Mouse (Mus musculus) limb, embryonic 11.5 days (tissue): Measurements from ENCODE around the gene Ppfia3. TPM values are rescaled to one million over a fixed set of nuclear protein-coding genes. Genes with fewer than 3 reads are reported as not detected.

Experiments
- ATAC-seq: fragments of 200-750 bp; cut with Nextera tagmentation; 2 replicates; pipeline ENCODE4 v1.8.0; 2017; ENCODE audit warnings: low read depth; ENCODE audit not compliant: insufficient number of reproducible peaks, low FRiP score, low TSS enrichment
- DNase-seq: peaks from one replicate; pipeline ENCODE4 v3.0.0-alpha.2; 2015; ENCODE audit warnings: low spot score
- H3K27ac ChIP-seq: fragments of 300-500 bp; sonication (generic); replicated peaks from 2 replicates; pipeline ENCODE4 v1.5.1; 2014; ENCODE audit warnings: low read depth, mild to moderate bottlenecking, low read length
- H3K27me3 ChIP-seq: fragments of 300-500 bp; sonication (generic); 2 replicates; pipeline ENCODE4 v1.6.1; 2014; ENCODE audit warnings: mild to moderate bottlenecking, low read length, mixed read lengths; ENCODE audit not compliant: control insufficient read depth, insufficient read depth
- H3K36me3 ChIP-seq: fragments of 300-500 bp; sonication (generic); 2 replicates; pipeline ENCODE4 v1.6.1; 2014; ENCODE audit warnings: mild to moderate bottlenecking, low read length, moderate library complexity, mixed read lengths; ENCODE audit not compliant: control insufficient read depth, insufficient read depth
- H3K4me1 ChIP-seq: fragments of 300-500 bp; sonication (generic); 2 replicates; pipeline ENCODE4 v1.6.1; 2014; ENCODE audit warnings: low read length, mixed read lengths; ENCODE audit not compliant: control insufficient read depth, insufficient read depth
- H3K4me2 ChIP-seq: fragments of 300-500 bp; sonication (generic); 2 replicates; pipeline ENCODE4 v1.6.1; 2014; ENCODE audit warnings: low read depth, mild to moderate bottlenecking, moderate library complexity; ENCODE audit not compliant: severe bottlenecking
- H3K4me3 ChIP-seq: fragments of 300-500 bp; sonication (generic); 2 replicates; pipeline ENCODE4 v1.5.1; 2014; ENCODE audit warnings: low read depth, low read length
- H3K9ac ChIP-seq: fragments of 300-500 bp; sonication (generic); 2 replicates; pipeline ENCODE4 v1.6.1; 2014; ENCODE audit warnings: mild to moderate bottlenecking, low read length
- H3K9me3 ChIP-seq: fragments of 300-500 bp; sonication (generic); 2 replicates; pipeline ENCODE4 v1.6.1; 2016; ENCODE audit warnings: low read length; ENCODE audit not compliant: control insufficient read depth
- WGBS: fragments of 180-500 bp; shearing (Covaris S2); extraction: QIAGEN DNeasy Blood & Tissue Kit; methylation state at CpG from one replicate; pipeline ENCODE4 v1.1.7; 2014; 5-methylcytosine and 5-hydroxymethylcytosine counted together
- polyA plus RNA-seq: library from polyadenylated mRNA; unstranded; fragments of >200 nt; fragmentation: Nextera tagmentation; extraction: Ambion mirVana; gene quantifications from 2 replicates; pipeline ENCODE4 v1.2.1, GENCODE M21; 2014

Ppfia3 gene
- polyA plus RNA-seq, 1 experiment from 2014 or later = 6.1 TPM

DNA sequence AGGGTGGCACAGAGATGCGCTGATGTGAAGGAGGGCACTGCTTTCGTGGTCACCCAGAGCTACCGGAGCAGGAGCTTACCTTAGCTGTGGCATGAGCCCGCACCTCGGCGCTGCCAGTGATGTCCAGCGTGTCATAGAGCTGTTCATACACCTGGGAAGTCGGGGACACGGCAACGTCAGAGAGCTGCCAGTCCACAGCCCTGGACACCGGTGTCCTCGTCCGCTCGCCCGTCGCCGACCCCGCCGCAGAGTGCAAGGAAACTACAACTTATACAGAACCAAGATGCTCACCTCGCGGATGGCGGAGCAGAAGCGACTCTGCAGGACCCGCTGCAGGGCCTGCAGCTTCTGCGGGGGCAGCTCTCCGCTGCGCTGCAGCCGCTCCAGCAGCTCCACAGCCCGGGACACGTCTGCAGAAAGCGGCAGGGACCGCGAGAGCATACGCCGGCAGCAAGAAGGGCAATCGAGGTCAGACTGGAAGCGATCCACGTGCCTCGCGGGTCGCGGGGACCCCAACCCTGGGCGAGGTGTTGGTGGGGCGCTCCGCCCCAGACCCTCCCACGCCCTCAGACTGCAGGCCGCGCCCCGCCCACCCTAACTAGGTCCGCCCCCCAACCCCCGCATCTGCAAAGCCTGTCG is 3.1 kb upstream of the Ppfia3 start:
- peak overlapping the region; percentile 47 for H3K4me3 ChIP-seq
- H3K9me3 ChIP-seq = no peaks in the 10 kb centered on the region
- DNase-seq = no peak
- peaks cover 6% of the 10 kb centered on the region; the same call in 1 of the 2 replicates for H3K36me3 ChIP-seq
- H3K9ac ChIP-seq = peak overlapping the region; percentile 51
- H3K27ac ChIP-seq = no peak overlapping the region
- WGBS = 8% methylated on average over 48 of the region's 52 CpGs
- peak overlapping the region; percentile 60 for H3K4me2 ChIP-seq
- peaks cover 37% of the 10 kb centered on the region for H3K27me3 ChIP-seq
- ATAC-seq = peak; percentile 23
- H3K4me1 ChIP-seq = peaks cover 14% of the 10 kb centered on the region; the same call in 1 of the 2 replicates

DNA sequence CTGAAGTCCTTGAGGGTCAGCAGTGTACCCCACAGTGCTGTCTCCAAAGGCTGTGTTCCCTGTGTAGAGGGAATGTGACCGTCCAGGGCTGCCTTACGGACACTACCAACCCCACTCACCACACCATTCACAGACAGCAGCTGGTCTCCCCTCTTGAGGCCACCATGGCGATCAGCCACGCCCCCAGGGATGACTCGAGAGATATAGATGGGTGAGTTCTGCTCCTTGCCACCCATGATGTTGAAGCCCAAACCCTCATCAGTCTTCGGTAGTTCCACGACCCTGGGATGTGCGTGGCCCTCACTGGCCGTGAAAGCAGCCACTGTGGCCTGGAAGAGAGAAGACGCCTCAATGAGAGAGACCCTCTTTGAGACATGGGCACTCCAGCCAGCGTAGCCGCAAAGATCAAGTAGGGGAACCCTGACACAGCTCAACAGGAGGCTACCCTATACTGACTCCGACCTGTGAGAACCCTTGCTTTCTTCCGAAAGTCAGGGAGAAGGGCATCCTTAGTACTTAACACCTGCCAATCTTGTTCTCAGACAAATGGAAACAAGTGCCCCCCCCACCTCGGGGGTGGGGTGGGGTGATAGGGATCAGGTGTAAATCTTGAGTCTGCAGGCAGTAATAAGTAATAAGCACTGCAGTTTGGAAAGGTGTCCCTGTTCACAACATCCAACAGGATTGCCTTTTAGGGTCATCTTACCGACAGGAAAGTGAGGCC is 2.4 kb upstream of the Ppfia3 start:
- Histone ChIP-seq H3K27me3 (peaks cover 37% of the 10 kb centered on the region), H3K4me2 (no peak overlapping the region), H3K9me3 (no peaks in the 10 kb centered on the region), H3K4me1 (peaks cover 14% of the 10 kb centered on the region; the same call in 1 of the 2 replicates), H3K9ac (no peak overlapping the region), H3K27ac (no peak overlapping the region), H3K4me3 (no peak overlapping the region), H3K36me3 (peaks cover 4% of the 10 kb centered on the region; the same call in 1 of the 2 replicates)
- DNase-seq (no peak), ATAC-seq (no peak)
- 74% methylated on average over 16 of the region's 16 CpGs for WGBS

DNA sequence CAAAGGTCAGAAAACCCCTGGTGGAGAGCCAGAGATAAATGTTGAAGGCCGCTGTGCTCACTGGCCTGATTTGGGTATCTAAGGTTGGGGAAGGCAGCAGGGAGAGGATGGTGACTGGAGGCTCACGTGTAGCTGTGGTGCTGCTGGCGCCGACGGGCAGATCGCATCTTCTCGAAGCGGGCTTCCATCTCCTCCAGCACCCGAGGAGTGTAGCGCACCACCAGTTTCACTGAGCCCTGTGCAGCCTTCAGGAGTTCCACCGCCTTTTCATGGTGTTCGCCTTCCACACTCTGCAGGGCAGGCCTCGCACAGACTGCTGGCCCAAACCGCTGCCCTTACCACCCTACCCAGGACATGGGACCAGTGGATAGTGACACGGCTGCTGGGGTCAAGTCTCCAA is 1.4 kb upstream of the Ppfia3 start:
- Histone ChIP-seq H3K27ac (no peak overlapping the region), H3K4me2 (no peak overlapping the region), H3K36me3 (no peaks in the 10 kb centered on the region; the same call in 1 of the 2 replicates), H3K4me1 (peaks cover 14% of the 10 kb centered on the region; the same call in 1 of the 2 replicates), H3K9ac (no peak overlapping the region), H3K27me3 (peaks cover 42% of the 10 kb centered on the region), H3K9me3 (no peaks in the 10 kb centered on the region), H3K4me3 (peak overlapping the region; percentile 68)
- no peak for ATAC-seq
- DNase-seq = no peak
- 75% methylated on average over 15 of the region's 15 CpGs for WGBS

DNA sequence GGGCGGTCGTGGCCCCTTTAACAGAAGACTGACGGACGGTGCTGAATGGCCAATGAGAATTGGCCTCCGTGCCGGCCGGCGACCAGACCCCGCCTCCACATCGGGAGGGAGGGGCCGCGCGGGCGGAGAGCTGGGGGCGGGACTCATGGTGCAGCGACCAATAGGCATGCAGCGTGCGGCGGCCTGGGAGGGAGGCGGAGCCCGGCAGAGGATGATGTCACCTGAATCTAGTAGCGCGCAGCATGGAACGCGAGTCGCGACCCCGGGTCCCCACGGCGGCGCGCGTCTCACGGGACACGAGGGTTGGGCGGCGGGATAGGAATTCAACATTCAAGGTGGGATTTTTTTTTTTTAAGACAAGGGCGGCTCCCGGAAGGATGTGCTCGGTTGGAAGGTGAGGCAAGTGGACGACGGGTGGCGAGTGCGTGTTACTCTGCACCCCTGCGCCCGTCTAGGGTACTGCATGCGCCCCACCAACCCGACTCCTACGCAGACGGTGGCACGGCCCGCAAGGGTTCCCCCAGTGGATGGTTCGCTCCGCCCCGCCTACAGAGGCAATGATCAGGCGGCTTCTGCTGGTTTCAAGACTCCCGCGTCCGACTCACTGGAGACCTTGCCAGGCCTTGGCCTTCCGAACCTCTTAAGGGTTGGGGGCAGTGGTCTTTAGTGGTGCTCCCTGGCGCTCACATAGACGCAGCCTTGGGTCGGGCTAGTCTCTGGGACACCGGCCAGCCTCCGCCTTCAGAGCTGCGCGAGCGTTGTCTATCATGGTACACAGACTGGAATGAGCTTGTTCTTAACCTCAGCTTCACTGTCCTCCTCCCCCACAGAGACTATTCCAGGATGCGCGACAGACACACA is 431 bp upstream of the Ppfia3 start:
- peaks cover 14% of the 10 kb centered on the region; the same call in 1 of the 2 replicates for H3K4me1 ChIP-seq
- peak overlapping the region; percentile 99 for H3K4me2 ChIP-seq
- peaks cover 45% of the 10 kb centered on the region for H3K27me3 ChIP-seq
- 1% methylated on average over 66 of the region's 70 CpGs for WGBS
- H3K36me3 ChIP-seq = no peaks in the 10 kb centered on the region
- H3K4me3 ChIP-seq = peak overlapping the region; percentile 68
- no peak overlapping the region for H3K27ac ChIP-seq
- H3K9ac ChIP-seq = peak overlapping the region; percentile 59
- ATAC-seq (peak; percentile 88), DNase-seq (peak; percentile 99)
- no peaks in the 10 kb centered on the region for H3K9me3 ChIP-seq

DNA sequence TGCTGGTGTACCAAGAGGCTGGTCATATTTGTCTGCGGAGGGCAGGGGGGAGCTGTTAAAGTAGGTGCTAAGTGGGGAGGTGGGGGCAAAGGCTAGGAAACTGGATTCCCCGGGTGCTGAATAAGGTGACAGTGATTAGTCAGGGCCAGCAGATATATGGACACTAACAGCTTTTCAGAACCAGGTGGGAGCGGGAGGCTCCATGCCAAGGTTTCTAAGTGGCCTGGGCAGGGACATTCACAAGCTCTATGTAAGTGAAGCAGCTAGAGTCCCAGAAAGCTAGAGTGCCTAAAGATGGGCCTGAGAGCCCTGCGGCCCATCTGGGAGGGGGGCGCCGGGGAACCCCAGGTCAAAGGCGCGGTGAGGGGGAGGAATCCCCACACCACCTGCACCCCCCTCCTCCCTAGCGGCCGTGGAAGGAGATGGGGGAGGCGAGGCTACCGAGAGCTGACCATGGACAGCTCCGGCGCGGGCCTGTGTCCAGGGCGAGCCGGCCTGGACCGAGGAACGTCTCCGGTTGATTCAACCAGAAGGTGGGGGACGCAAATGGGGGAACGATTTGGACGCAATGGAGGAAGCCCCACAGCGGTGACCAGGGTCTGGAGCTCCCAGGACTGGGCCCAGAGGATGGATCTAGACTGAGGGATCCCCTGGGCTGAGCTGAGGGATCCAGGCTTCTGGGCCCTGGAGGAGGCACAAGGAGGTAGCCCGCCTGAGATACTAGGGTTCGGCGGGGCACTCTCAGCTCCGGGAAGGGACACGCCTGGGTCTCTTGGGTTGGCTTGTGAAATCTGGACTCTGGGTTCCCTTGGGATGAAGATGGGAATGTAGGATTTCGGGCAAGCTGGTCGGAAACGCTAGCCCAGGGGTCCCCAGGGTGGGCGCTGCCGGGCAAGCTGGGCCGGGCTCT is 822 bp downstream of the Ppfia3 start:
- Histone ChIP-seq H3K4me2 (peak overlapping the region; percentile 99), H3K9ac (peak overlapping the region; percentile 59), H3K4me3 (peak overlapping the region; percentile 68), H3K4me1 (peaks cover 17% of the 10 kb centered on the region; the same call in 1 of the 2 replicates), H3K27ac (no peak overlapping the region), H3K36me3 (no peaks in the 10 kb centered on the region), H3K27me3 (peaks cover 57% of the 10 kb centered on the region), H3K9me3 (no peaks in the 10 kb centered on the region)
- ATAC-seq (no peak), DNase-seq (peak; percentile 68)
- 5% methylated on average over 35 of the region's 35 CpGs for WGBS

DNA sequence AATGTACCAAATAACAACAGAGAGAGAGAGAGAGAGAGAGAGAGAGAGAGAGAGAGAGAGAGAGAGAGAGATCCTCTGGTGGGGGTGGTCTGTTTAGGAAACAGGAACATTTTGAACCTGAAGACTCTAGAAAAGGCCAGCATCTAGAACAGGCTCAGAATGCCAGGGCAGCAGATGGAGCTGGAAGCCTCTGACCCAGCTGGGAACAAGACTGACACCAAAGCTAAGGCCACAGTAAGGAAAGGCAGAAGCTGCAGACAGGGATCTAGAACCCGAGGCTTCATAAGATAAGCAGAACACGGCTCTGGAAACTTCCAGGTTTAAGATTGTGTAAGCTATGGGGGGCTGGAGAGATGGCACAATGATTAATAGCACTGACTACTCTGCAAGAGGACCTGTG is 2.8 kb downstream of the Ppfia3 start:
- H3K4me1 ChIP-seq = peaks cover 14% of the 10 kb centered on the region; the same call in 1 of the 2 replicates
- H3K4me3 ChIP-seq = no peak overlapping the region
- no peak overlapping the region for H3K4me2 ChIP-seq
- DNase-seq (no peak), ATAC-seq (no peak)
- H3K27me3 ChIP-seq = peaks cover 57% of the 10 kb centered on the region
- no peaks in the 10 kb centered on the region for H3K36me3 ChIP-seq
- 96% methylated on average over 2 of the region's 2 CpGs for WGBS
- no peaks in the 10 kb centered on the region for H3K9me3 ChIP-seq
- H3K27ac ChIP-seq = no peak overlapping the region
- no peak overlapping the region for H3K9ac ChIP-seq

DNA sequence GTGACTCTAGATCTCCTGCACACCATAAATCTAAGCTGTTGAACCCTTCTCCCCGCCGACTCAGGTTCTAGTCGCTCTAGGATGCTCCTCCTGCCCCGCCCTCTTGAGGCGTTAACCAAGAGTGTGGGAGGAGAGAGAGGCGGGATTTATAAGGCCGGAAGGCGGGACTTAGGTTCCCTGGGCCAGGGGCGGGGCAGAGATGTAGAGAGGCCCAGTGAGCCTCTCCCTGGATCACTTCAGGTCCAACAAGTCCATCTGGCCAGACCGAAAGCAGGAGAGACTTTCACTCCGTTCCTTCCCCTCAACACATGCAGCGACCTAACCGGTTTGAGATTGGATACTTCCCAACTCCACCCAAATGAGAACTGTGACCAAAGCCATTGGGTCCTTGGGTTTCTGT is 4.0 kb downstream of the Ppfia3 start:
- peaks cover 14% of the 10 kb centered on the region; the same call in 1 of the 2 replicates for H3K4me1 ChIP-seq
- H3K36me3 ChIP-seq = no peaks in the 10 kb centered on the region
- H3K9ac ChIP-seq = no peak overlapping the region
- no peak overlapping the region for H3K4me3 ChIP-seq
- WGBS = 5% methylated on average over 13 of the region's 13 CpGs
- no peak overlapping the region for H3K4me2 ChIP-seq
- peaks cover 46% of the 10 kb centered on the region for H3K27me3 ChIP-seq
- DNase-seq (peak; percentile 45), ATAC-seq (no peak)
- H3K27ac ChIP-seq = no peak overlapping the region
- no peaks in the 10 kb centered on the region for H3K9me3 ChIP-seq
